Mouse (Mus musculus) intestine, embryonic 14.5 days (tissue): ENCODE data around the gene Ube2j1. TPM values are rescaled to one million over a fixed set of nuclear protein-coding genes. Genes with fewer than 3 reads are reported as not detected.
A peak's percentile ranks its signal among the peaks of the same experiment; 100 is the strongest.

Experiments
- ATAC-seq: fragments of 200-750 bp; cut with Nextera tagmentation; replicated peaks from 2 replicates; pipeline ENCODE4 v1.8.0; 2017; ENCODE audit warnings: low read depth, moderate number of reproducible peaks, moderate TSS enrichment, moderate library complexity; ENCODE audit not compliant: low FRiP score, low TSS enrichment
- DNase-seq: peaks from one replicate; pipeline ENCODE4 v3.0.0-alpha.2; 2018; ENCODE audit warnings: low spot score
- H3K27ac ChIP-seq: fragments of 300-500 bp; sonication (generic); 2 replicates; pipeline ENCODE4 v1.5.1; 2014; ENCODE audit warnings: low read depth, mild to moderate bottlenecking, control low read depth
- H3K27me3 ChIP-seq: fragments of 300-500 bp; sonication (generic); replicated peaks from 2 replicates; pipeline ENCODE4 v1.6.1; 2014; ENCODE audit warnings: low read length, control low read depth; ENCODE audit not compliant: control insufficient read depth, insufficient read depth
- H3K36me3 ChIP-seq: fragments of 300-500 bp; sonication (generic); 2 replicates; pipeline ENCODE4 v1.6.1; 2014; ENCODE audit warnings: low read length, control low read depth; ENCODE audit not compliant: control insufficient read depth, insufficient read depth
- H3K4me1 ChIP-seq: fragments of 300-500 bp; sonication (generic); replicated peaks from 2 replicates; pipeline ENCODE4 v1.6.1; 2014; ENCODE audit warnings: low read length, control low read depth, mixed read lengths; ENCODE audit not compliant: control insufficient read depth, insufficient read depth
- H3K4me2 ChIP-seq: fragments of 300-500 bp; sonication (generic); 2 replicates; pipeline ENCODE4 v1.6.1; 2014; ENCODE audit warnings: low read length
- H3K4me3 ChIP-seq: fragments of 300-500 bp; sonication (generic); 2 replicates; pipeline ENCODE4 v1.5.1; 2014; ENCODE audit warnings: low read depth, low read length, control low read depth, mixed read lengths
- H3K9ac ChIP-seq: fragments of 300-500 bp; sonication (generic); 2 replicates; pipeline ENCODE4 v1.6.1; 2014; ENCODE audit warnings: mild to moderate bottlenecking, low read length
- H3K9me3 ChIP-seq: fragments of 300-500 bp; sonication (generic); 2 replicates; pipeline ENCODE4 v1.6.1; 2016; ENCODE audit warnings: low read length, control low read depth; ENCODE audit not compliant: control insufficient read depth
- WGBS: fragments of 180-500 bp; shearing (Covaris S2); extraction: QIAGEN DNeasy Blood & Tissue Kit; methylation state at CpG from one replicate; pipeline ENCODE4 v1.1.7; 2014; 5-methylcytosine and 5-hydroxymethylcytosine counted together
- polyA plus RNA-seq: library from polyadenylated mRNA; unstranded; fragments of >200 nt; fragmentation: Nextera tagmentation; extraction: Ambion mirVana; gene quantifications from 2 replicates; pipeline ENCODE4 v1.2.1, GENCODE M21; 2014

Ube2j1 gene
- 39.7 and 45.2 TPM in 2 replicates for polyA plus RNA-seq

GRCm38 (mm10) chr4:33031195-33031960 is at the start of gene Ube2j1:
Gene Ube2j1 (plus strand): TSS chr4:33031416.
- H3K9me3 ChIP-seq = no peaks in the 10 kb centered on the region
- H3K4me3 ChIP-seq = peak within 1 kb of the TSS; percentile 84
- H3K36me3 ChIP-seq = peaks cover 15% of the 10 kb centered on the region
- WGBS = under 1% methylated on average over 107 of the region's 123 CpGs
- peaks cover 22% of the 10 kb centered on the region for H3K4me1 ChIP-seq
- H3K9ac ChIP-seq = peak within 1 kb of the TSS; percentile 93
- H3K27me3 ChIP-seq = no peaks in the 10 kb centered on the region
- DNase-seq (peak; percentile 88), ATAC-seq (peak; percentile 99)
- peak within 1 kb of the TSS; percentile 94 for H3K27ac ChIP-seq
- peak within 1 kb of the TSS; percentile 74 for H3K4me2 ChIP-seq

GRCm38 (mm10) chr4:32981617-32982016 is 49.6 kb upstream of the Ube2j1 start:
- no peak for ATAC-seq
- Histone ChIP-seq H3K4me3 (no peak overlapping the region), H3K9ac (no peak overlapping the region), H3K4me2 (peak overlapping the region; percentile 93; the same call in 1 of the 2 replicates), H3K27ac (no peak overlapping the region), H3K27me3 (no peaks in the 10 kb centered on the region), H3K9me3 (no peaks in the 10 kb centered on the region), H3K4me1 (peaks cover 8% of the 10 kb centered on the region; the same call in 1 of the 2 replicates), H3K36me3 (no peaks in the 10 kb centered on the region)
- DNase-seq = no peak
- 20% methylated on average over 5 of the region's 5 CpGs for WGBS

GRCm38 (mm10) chr4:32982041-32982715 is 49.0 kb upstream of the Ube2j1 start:
- peak overlapping the region; percentile 93 for H3K4me2 ChIP-seq
- H3K9ac ChIP-seq = peak overlapping the region; percentile 75; the same call in 1 of the 2 replicates
- peak; percentile 29 for ATAC-seq
- H3K27me3 ChIP-seq = no peaks in the 10 kb centered on the region
- DNase-seq = peak; percentile 62
- no peaks in the 10 kb centered on the region for H3K36me3 ChIP-seq
- WGBS = 2% methylated on average over 15 of the region's 15 CpGs
- H3K9me3 ChIP-seq = no peaks in the 10 kb centered on the region
- H3K4me1 ChIP-seq = peaks cover 8% of the 10 kb centered on the region; the same call in 1 of the 2 replicates
- H3K4me3 ChIP-seq = peak overlapping the region; percentile 83
- H3K27ac ChIP-seq = no peak overlapping the region

GRCm38 (mm10) chr4:32982716-32983175 is 48.5 kb upstream of the Ube2j1 start, which contains the start of gene Rragd:
Gene Rragd (plus strand): TSS chr4:32983037.
- ATAC-seq (peak; percentile 75), DNase-seq (peak; percentile 71)
- no peaks in the 10 kb centered on the region for H3K27me3 ChIP-seq
- H3K4me2 ChIP-seq = peak within 1 kb of the TSS; percentile 93
- WGBS = 0% methylated on average over 18 of the region's 18 CpGs
- H3K4me1 ChIP-seq = peaks cover 8% of the 10 kb centered on the region; the same call in 1 of the 2 replicates
- peak within 1 kb of the TSS; percentile 75 for H3K9ac ChIP-seq
- H3K9me3 ChIP-seq = no peaks in the 10 kb centered on the region
- peak within 1 kb of the TSS; percentile 83 for H3K4me3 ChIP-seq
- peak within 1 kb of the TSS; percentile 62 for H3K27ac ChIP-seq
- no peaks in the 10 kb centered on the region for H3K36me3 ChIP-seq

- peak overlapping the region; percentile 62 for H3K27ac ChIP-seq
- peak overlapping the region; percentile 93 for H3K4me2 ChIP-seq
- peak overlapping the region; percentile 75 for H3K9ac ChIP-seq
- no peaks in the 10 kb centered on the region for H3K36me3 ChIP-seq
- DNase-seq = peak; percentile 79
- ATAC-seq = peak; percentile 51
- 2% methylated on average over 78 of the region's 94 CpGs for WGBS
- H3K4me1 ChIP-seq = peaks cover 8% of the 10 kb centered on the region; the same call in 1 of the 2 replicates
- no peaks in the 10 kb centered on the region for H3K27me3 ChIP-seq
- H3K9me3 ChIP-seq = no peaks in the 10 kb centered on the region
- H3K4me3 ChIP-seq = peak overlapping the region; percentile 83
These were observed 47.8 kb upstream of the Ube2j1 start for GRCm38 (mm10) chr4:32983176-32984155.

- H3K4me1 ChIP-seq = peaks cover 8% of the 10 kb centered on the region; the same call in 1 of the 2 replicates
- H3K4me2 ChIP-seq = peak overlapping the region; percentile 93
- H3K36me3 ChIP-seq = no peaks in the 10 kb centered on the region
- H3K27me3 ChIP-seq = no peaks in the 10 kb centered on the region
- no peak overlapping the region; the same call in 1 of the 2 replicates for H3K27ac ChIP-seq
- ATAC-seq = no peak
- peak overlapping the region; percentile 75 for H3K9ac ChIP-seq
- no peaks in the 10 kb centered on the region for H3K9me3 ChIP-seq
- 3% methylated on average over 13 of the region's 13 CpGs for whole genome bisulfite sequencing
- DNase-seq = no peak
- peak overlapping the region; percentile 83 for H3K4me3 ChIP-seq
These were observed 47.0 kb upstream of the Ube2j1 start for GRCm38 (mm10) chr4:32984242-32984641.

GRCm38 (mm10) chr4:32984801-32985675 is 46.2 kb upstream of the Ube2j1 start:
- peak overlapping the region; percentile 93 for H3K4me2 ChIP-seq
- WGBS = 20% methylated on average over 13 of the region's 13 CpGs
- DNase-seq = peak; percentile 54
- no peaks in the 10 kb centered on the region for H3K9me3 ChIP-seq
- H3K4me1 ChIP-seq = peaks cover 8% of the 10 kb centered on the region; the same call in 1 of the 2 replicates
- H3K36me3 ChIP-seq = no peaks in the 10 kb centered on the region
- no peak overlapping the region for H3K9ac ChIP-seq
- H3K4me3 ChIP-seq = no peak overlapping the region; the same call in 1 of the 2 replicates
- ATAC-seq = no peak
- H3K27me3 ChIP-seq = no peaks in the 10 kb centered on the region
- peak overlapping the region; percentile 30; the same call in 1 of the 2 replicates for H3K27ac ChIP-seq
